Mouse (Mus musculus): ENCODE data around the gene Cldn15.
A peak's percentile ranks its signal among the peaks of the same experiment; 100 is the strongest.

- TF ChIP-seq CTCF (conservative IDR thresholded peaks at IDR 0.05; ENCODE audit: low read length) (peak; percentile 88), POU5F1 (IDR thresholded peaks at IDR 0.05; ENCODE audit: borderline replicate concordance, low read length) (no peak), NANOG (IDR thresholded peaks at IDR 0.05; ENCODE audit: borderline replicate concordance, low read length) (no peak)
Measured at GRCm38 (mm10) chr5:136939284-136939683, 27.1 kb upstream of the Cldn15 start.
